Mouse (Mus musculus): Measurements from ENCODE around the gene Pde6h. TPM values are rescaled to one million over a fixed set of nuclear protein-coding genes. Genes with fewer than 3 reads are reported as not detected.
A peak's percentile ranks its signal among the peaks of the same experiment; 100 is the strongest.

Pde6h gene
- polyA plus RNA-seq, 1 experiment from 2014 or later: 0.40 TPM

- no peak for ATAC-seq (ENCODE audit: low FRiP score, low TSS enrichment)
- DNase-seq (ENCODE audit: low spot score): no peak
- 51% methylated on average over 5 of the region's 5 CpGs for WGBS
- H3K27me3 ChIP-seq (ENCODE audit: control insufficient read depth, insufficient read depth, low read length): no peaks in the 10 kb centered on the region
- no peak within 1 kb of the TSS for H3K4me3 ChIP-seq (ENCODE audit: low read depth, low read length)
- 0 out of 2 replicates have a peak, but pooled peaks cover 2% of the 10 kb centered on the region for H3K4me1 ChIP-seq (replicated peaks; ENCODE audit: control insufficient read depth, insufficient read depth)
- H3K4me2 ChIP-seq (replicated peaks; ENCODE audit: low read depth): no peak within 1 kb of the TSS
- H3K9me3 ChIP-seq (ENCODE audit: control insufficient read depth, low read length): no peaks in the 10 kb centered on the region
- TF ChIP-seq CTCF (IDR thresholded peaks at IDR 0.05; ENCODE audit: low read depth) (no peak), EP300 (optimal IDR thresholded peaks at IDR 0.05) (no peak)
- H3K27ac ChIP-seq (replicated peaks): no peak within 1 kb of the TSS
- H3K36me3 ChIP-seq (ENCODE audit: control insufficient read depth, insufficient read depth, low read length): no peaks in the 10 kb centered on the region
- no peak within 1 kb of the TSS for H3K9ac ChIP-seq (ENCODE audit: low read length)
These were observed 1.6 kb upstream of the Pde6h start, which contains the start of gene Erp27 for GRCm38 (mm10) chr6:136922080-136922479. TSS of gene Erp27 (minus strand) at chr6:136922180.

GRCm38 (mm10) chr6:136922871-136923270 lies 761 bp upstream of the Pde6h start:
- H3K27ac ChIP-seq (replicated peaks): no peak overlapping the region
- H3K4me1 ChIP-seq (replicated peaks; ENCODE audit: control insufficient read depth, insufficient read depth): 0 out of 2 replicates have a peak, but pooled peaks cover 2% of the 10 kb centered on the region
- H3K4me3 ChIP-seq (ENCODE audit: low read depth, low read length): no peak overlapping the region
- no peaks in the 10 kb centered on the region for H3K36me3 ChIP-seq (ENCODE audit: control insufficient read depth, insufficient read depth, low read length)
- H3K27me3 ChIP-seq (ENCODE audit: control insufficient read depth, insufficient read depth, low read length): no peaks in the 10 kb centered on the region
- no peak overlapping the region for H3K9ac ChIP-seq (ENCODE audit: low read length)
- TF ChIP-seq CTCF (IDR thresholded peaks at IDR 0.05; ENCODE audit: low read depth) (no peak), EP300 (optimal IDR thresholded peaks at IDR 0.05) (no peak)
- DNase-seq (ENCODE audit: low spot score) (no peak), ATAC-seq (ENCODE audit: low FRiP score, low TSS enrichment) (no peak)
- no peaks in the 10 kb centered on the region for H3K9me3 ChIP-seq (ENCODE audit: control insufficient read depth, low read length)
- 86% methylated on average over 7 of the region's 7 CpGs for WGBS
- no peak overlapping the region for H3K4me2 ChIP-seq (replicated peaks; ENCODE audit: low read depth)

- Histone ChIP-seq H3K27me3 (ENCODE audit: control insufficient read depth, insufficient read depth, low read length) (no peaks in the 10 kb centered on the region), H3K27ac (replicated peaks) (no peak overlapping the region), H3K36me3 (ENCODE audit: control insufficient read depth, insufficient read depth, low read length) (no peaks in the 10 kb centered on the region), H3K9me3 (ENCODE audit: control insufficient read depth, low read length) (no peaks in the 10 kb centered on the region), H3K4me2 (replicated peaks; ENCODE audit: low read depth) (no peak overlapping the region), H3K9ac (ENCODE audit: low read length) (no peak overlapping the region), H3K4me3 (ENCODE audit: low read depth, low read length) (no peak overlapping the region), H3K4me1 (replicated peaks; ENCODE audit: control insufficient read depth, insufficient read depth) (no peaks in the 10 kb centered on the region)
- TF ChIP-seq CTCF (IDR thresholded peaks at IDR 0.05; ENCODE audit: low read depth) (no peak), EP300 (optimal IDR thresholded peaks at IDR 0.05) (no peak)
- no peak for ATAC-seq (ENCODE audit: low FRiP score, low TSS enrichment)
- DNase-seq (ENCODE audit: low spot score): no peak
- 61% methylated on average over 8 of the region's 8 CpGs for WGBS
These were observed 1.4 kb downstream of the Pde6h start for GRCm38 (mm10) chr6:136925049-136925448.

GRCm38 (mm10) chr6:136927626-136928025 lies 4.0 kb downstream of the Pde6h start:
- H3K4me1 ChIP-seq (replicated peaks; ENCODE audit: control insufficient read depth, insufficient read depth): peaks cover 6% of the 10 kb centered on the region; the same call in 1 of the 2 replicates
- no peaks in the 10 kb centered on the region for H3K27me3 ChIP-seq (ENCODE audit: control insufficient read depth, insufficient read depth, low read length)
- H3K9ac ChIP-seq (ENCODE audit: low read length): no peak overlapping the region
- no peaks in the 10 kb centered on the region for H3K9me3 ChIP-seq (ENCODE audit: control insufficient read depth, low read length)
- DNase-seq (ENCODE audit: low spot score) (no peak), ATAC-seq (ENCODE audit: low FRiP score, low TSS enrichment) (no peak)
- WGBS: 81% methylated on average over 1 of the region's 1 CpGs
- TF ChIP-seq CTCF (IDR thresholded peaks at IDR 0.05; ENCODE audit: low read depth) (no peak), EP300 (optimal IDR thresholded peaks at IDR 0.05) (no peak)
- no peak overlapping the region for H3K27ac ChIP-seq (replicated peaks)
- H3K4me2 ChIP-seq (replicated peaks; ENCODE audit: low read depth): no peak overlapping the region
- no peak overlapping the region for H3K4me3 ChIP-seq (ENCODE audit: low read depth, low read length)
- H3K36me3 ChIP-seq (ENCODE audit: control insufficient read depth, insufficient read depth, low read length): no peaks in the 10 kb centered on the region

- ATAC-seq (ENCODE audit: low FRiP score, low TSS enrichment) (peak; percentile 92), DNase-seq (ENCODE audit: low spot score) (peak; percentile 73)
- no peak overlapping the region for H3K4me3 ChIP-seq (ENCODE audit: low read depth, low read length)
- peak overlapping the region; percentile 70; the same call in 1 of the 2 replicates for H3K27ac ChIP-seq (replicated peaks)
- H3K27me3 ChIP-seq (ENCODE audit: control insufficient read depth, insufficient read depth, low read length): no peaks in the 10 kb centered on the region
- H3K9ac ChIP-seq (ENCODE audit: low read length): 0 out of 2 replicates have a peak overlapping the region, but pooled peaks have one; percentile 45
- WGBS: 7% methylated on average over 12 of the region's 12 CpGs
- peaks cover 6% of the 10 kb centered on the region; the same call in 1 of the 2 replicates for H3K4me1 ChIP-seq (replicated peaks; ENCODE audit: control insufficient read depth, insufficient read depth)
- peak overlapping the region; percentile 38 for H3K4me2 ChIP-seq (replicated peaks; ENCODE audit: low read depth)
- H3K9me3 ChIP-seq (ENCODE audit: control insufficient read depth, low read length): no peaks in the 10 kb centered on the region
- TF ChIP-seq EP300 (optimal IDR thresholded peaks at IDR 0.05): no peak
- TF ChIP-seq CTCF (IDR thresholded peaks at IDR 0.05; ENCODE audit: low read depth): no peak
- H3K36me3 ChIP-seq (ENCODE audit: control insufficient read depth, insufficient read depth, low read length): no peaks in the 10 kb centered on the region
These were observed 7.0 kb downstream of the Pde6h start for GRCm38 (mm10) chr6:136930677-136931076.

GRCm38 (mm10) chr6:136931246-136931645 lies 7.6 kb downstream of the Pde6h start:
- Histone ChIP-seq H3K36me3 (ENCODE audit: control insufficient read depth, insufficient read depth, low read length) (no peaks in the 10 kb centered on the region), H3K4me3 (ENCODE audit: low read depth, low read length) (no peak overlapping the region), H3K4me2 (replicated peaks; ENCODE audit: low read depth) (no peak overlapping the region), H3K9me3 (ENCODE audit: control insufficient read depth, low read length) (no peaks in the 10 kb centered on the region), H3K27ac (replicated peaks) (no peak overlapping the region; the same call in 1 of the 2 replicates), H3K27me3 (ENCODE audit: control insufficient read depth, insufficient read depth, low read length) (no peaks in the 10 kb centered on the region), H3K4me1 (replicated peaks; ENCODE audit: control insufficient read depth, insufficient read depth) (peaks cover 6% of the 10 kb centered on the region; the same call in 1 of the 2 replicates), H3K9ac (ENCODE audit: low read length) (no peak overlapping the region)
- ATAC-seq (ENCODE audit: low FRiP score, low TSS enrichment) (no peak), DNase-seq (ENCODE audit: low spot score) (no peak)
- WGBS: 71% methylated on average over 13 of the region's 13 CpGs
- TF ChIP-seq EP300 (optimal IDR thresholded peaks at IDR 0.05): no peak
